Mouse (Mus musculus): ENCODE data around the gene Rapgef2. TPM values are rescaled to one million over a fixed set of nuclear protein-coding genes. Genes with fewer than 3 reads are reported as not detected.

Gene Rapgef2
- polyA plus RNA-seq, 1 experiment from 2014 or later, result 7.3 TPM

GRCm38 (mm10) chr3:79297281-79297680 is 11.0 kb upstream of the Rapgef2 start:
- H3K9ac ChIP-seq, result no peak overlapping the region
- H3K27ac ChIP-seq (replicated peaks), result no peak overlapping the region
- H3K27me3 ChIP-seq, result no peaks in the 10 kb centered on the region
- H3K4me1 ChIP-seq, result no peaks in the 10 kb centered on the region
- no peak overlapping the region for H3K4me3 ChIP-seq (replicated peaks)
- no peaks in the 10 kb centered on the region for H3K36me3 ChIP-seq
- 79% methylated on average over 4 of the region's 4 CpGs for WGBS
- ATAC-seq (ENCODE audit: insufficient number of reproducible peaks, low FRiP score, low TSS enrichment, low read depth), result no peak
- H3K4me2 ChIP-seq (replicated peaks), result no peak overlapping the region
- no peaks in the 10 kb centered on the region for H3K9me3 ChIP-seq (replicated peaks)

DNA sequence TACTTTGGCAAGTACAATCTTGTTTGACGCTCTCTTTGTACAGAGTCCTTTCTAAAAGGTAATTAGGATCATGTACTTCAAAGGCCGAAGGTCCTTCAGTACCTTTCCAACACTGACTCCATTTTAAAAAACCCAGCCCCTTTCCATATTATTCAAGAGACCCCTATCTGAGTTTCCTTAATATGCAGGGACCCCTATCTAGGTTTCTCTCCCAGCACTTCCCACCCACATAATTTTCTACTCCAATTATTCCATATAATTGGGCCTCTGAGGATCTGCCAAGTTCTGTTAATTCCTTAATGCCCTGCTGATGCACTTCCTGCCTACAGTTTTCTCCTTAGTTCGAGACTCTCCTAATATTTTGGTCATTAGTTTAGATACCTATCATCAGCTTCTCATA is 10.3 kb upstream of the Rapgef2 start:
- Histone ChIP-seq H3K9me3 (replicated peaks) (no peaks in the 10 kb centered on the region), H3K36me3 (no peaks in the 10 kb centered on the region), H3K4me2 (replicated peaks) (no peak overlapping the region), H3K27ac (replicated peaks) (no peak overlapping the region), H3K27me3 (no peaks in the 10 kb centered on the region), H3K4me1 (no peaks in the 10 kb centered on the region), H3K4me3 (replicated peaks) (no peak overlapping the region), H3K9ac (no peak overlapping the region)
- no peak for ATAC-seq (ENCODE audit: insufficient number of reproducible peaks, low FRiP score, low TSS enrichment, low read depth)
- 69% methylated on average over 3 of the region's 3 CpGs for WGBS

DNA sequence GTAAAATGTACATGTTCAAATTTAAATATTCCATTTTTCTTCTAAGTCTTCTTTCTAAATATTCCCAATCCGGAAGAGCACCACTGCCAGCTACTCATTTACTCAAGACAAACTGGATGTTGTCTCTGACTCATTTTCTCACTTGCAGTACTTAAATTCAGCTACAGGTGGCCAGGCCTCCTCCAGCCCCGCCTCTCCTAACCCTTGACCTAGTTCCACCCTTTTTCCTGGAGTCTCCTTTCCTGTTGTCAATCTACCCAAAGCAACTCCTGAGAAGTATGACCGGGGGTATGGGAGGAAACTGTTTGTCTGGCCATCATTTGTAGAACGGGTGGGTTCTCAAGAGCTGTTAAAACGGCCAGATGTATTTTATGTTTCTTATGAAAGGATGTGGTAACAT is 9.7 kb upstream of the Rapgef2 start:
- H3K9me3 ChIP-seq (replicated peaks), result no peaks in the 10 kb centered on the region
- H3K27me3 ChIP-seq, result no peaks in the 10 kb centered on the region
- no peaks in the 10 kb centered on the region for H3K4me1 ChIP-seq
- 63% methylated on average over 5 of the region's 5 CpGs for WGBS
- no peak overlapping the region for H3K4me3 ChIP-seq (replicated peaks)
- H3K36me3 ChIP-seq, result no peaks in the 10 kb centered on the region
- H3K9ac ChIP-seq, result no peak overlapping the region
- H3K27ac ChIP-seq (replicated peaks), result no peak overlapping the region
- H3K4me2 ChIP-seq (replicated peaks), result no peak overlapping the region
- ATAC-seq (ENCODE audit: insufficient number of reproducible peaks, low FRiP score, low TSS enrichment, low read depth), result no peak

- H3K4me2 ChIP-seq (replicated peaks), result no peak overlapping the region
- 90% methylated on average over 3 of the region's 3 CpGs for WGBS
- no peaks in the 10 kb centered on the region for H3K9me3 ChIP-seq (replicated peaks)
- H3K27me3 ChIP-seq, result no peaks in the 10 kb centered on the region
- H3K4me1 ChIP-seq, result no peaks in the 10 kb centered on the region
- no peak overlapping the region for H3K4me3 ChIP-seq (replicated peaks)
- ATAC-seq (ENCODE audit: insufficient number of reproducible peaks, low FRiP score, low TSS enrichment, low read depth), result no peak
- no peak overlapping the region for H3K27ac ChIP-seq (replicated peaks)
- H3K36me3 ChIP-seq, result no peaks in the 10 kb centered on the region
- no peak overlapping the region for H3K9ac ChIP-seq
Observed at GRCm38 (mm10) chr3:79294701-79295100, 8.4 kb upstream of the Rapgef2 start.

- ATAC-seq (ENCODE audit: insufficient number of reproducible peaks, low FRiP score, low TSS enrichment, low read depth), result no peak
- Histone ChIP-seq H3K9ac (no peak overlapping the region), H3K9me3 (replicated peaks) (no peaks in the 10 kb centered on the region), H3K4me1 (no peaks in the 10 kb centered on the region), H3K27me3 (no peaks in the 10 kb centered on the region), H3K4me3 (replicated peaks) (no peak overlapping the region), H3K36me3 (no peaks in the 10 kb centered on the region), H3K27ac (replicated peaks) (no peak overlapping the region), H3K4me2 (replicated peaks) (no peak overlapping the region)
- WGBS, result 51% methylated on average over 4 of the region's 4 CpGs
Observed at GRCm38 (mm10) chr3:79293023-79293422, 6.7 kb upstream of the Rapgef2 start.

DNA sequence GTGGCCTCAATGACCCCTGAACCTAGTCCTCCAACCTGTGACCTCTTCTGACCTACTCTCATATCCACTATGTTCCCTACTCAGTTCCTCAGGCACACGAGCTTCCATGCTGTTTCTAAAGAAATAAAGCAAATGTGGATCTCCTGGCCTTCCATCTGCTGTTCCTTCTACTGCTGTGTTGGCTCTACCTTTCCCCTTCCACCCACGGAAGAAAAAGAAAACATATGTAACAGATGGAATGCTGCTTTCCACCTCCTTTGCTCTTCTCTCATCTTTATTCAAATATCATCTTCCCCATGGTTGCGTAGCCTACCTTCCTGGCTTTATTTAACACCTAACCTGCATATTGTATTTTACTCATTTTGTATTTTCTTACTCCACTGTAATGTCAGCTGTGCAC is 2.7 kb upstream of the Rapgef2 start:
- ATAC-seq (ENCODE audit: insufficient number of reproducible peaks, low FRiP score, low TSS enrichment, low read depth), result no peak
- Histone ChIP-seq H3K4me3 (replicated peaks) (no peak overlapping the region), H3K27ac (replicated peaks) (no peak overlapping the region), H3K4me2 (replicated peaks) (no peak overlapping the region), H3K9me3 (replicated peaks) (no peaks in the 10 kb centered on the region), H3K9ac (no peak overlapping the region), H3K36me3 (no peaks in the 10 kb centered on the region), H3K4me1 (peaks cover 16% of the 10 kb centered on the region), H3K27me3 (no peaks in the 10 kb centered on the region)
- 68% methylated on average over 3 of the region's 3 CpGs for WGBS

- ATAC-seq (ENCODE audit: insufficient number of reproducible peaks, low FRiP score, low TSS enrichment, low read depth), result no peak
Observed at GRCm38 (mm10) chr3:79287699-79288458, 1.6 kb upstream of the Rapgef2 start.

GRCm38 (mm10) chr3:79287108-79287576 is 825 bp upstream of the Rapgef2 start:
- Histone ChIP-seq H3K36me3 (no peaks in the 10 kb centered on the region), H3K9ac (peak overlapping the region; percentile 78), H3K9me3 (replicated peaks) (no peaks in the 10 kb centered on the region), H3K4me3 (replicated peaks) (peak overlapping the region; percentile 87), H3K4me2 (replicated peaks) (peak overlapping the region; percentile 71), H3K4me1 (peaks cover 34% of the 10 kb centered on the region), H3K27ac (replicated peaks) (peak overlapping the region; percentile 97), H3K27me3 (no peaks in the 10 kb centered on the region)
- 1% methylated on average over 57 of the region's 60 CpGs for WGBS
- ATAC-seq (ENCODE audit: insufficient number of reproducible peaks, low FRiP score, low TSS enrichment, low read depth), result peak; percentile 98

More at GRCm38 (mm10) chr3:79287699-79288458, 1.6 kb upstream of the Rapgef2 start:
- H3K4me2 ChIP-seq (replicated peaks), result peak overlapping the region; percentile 71
- 14% methylated on average over 17 of the region's 17 CpGs for WGBS
- no peaks in the 10 kb centered on the region for H3K9me3 ChIP-seq (replicated peaks)
- peaks cover 27% of the 10 kb centered on the region for H3K4me1 ChIP-seq
- no peaks in the 10 kb centered on the region for H3K27me3 ChIP-seq
- peak overlapping the region; percentile 76 for H3K27ac ChIP-seq (replicated peaks)
- H3K9ac ChIP-seq, result peak overlapping the region; percentile 72
- H3K4me3 ChIP-seq (replicated peaks), result peak overlapping the region; percentile 87
- H3K36me3 ChIP-seq, result no peaks in the 10 kb centered on the region

GRCm38 (mm10) chr3:79286031-79286375 is 314 bp downstream of the Rapgef2 start:
- no peaks in the 10 kb centered on the region for H3K36me3 ChIP-seq
- no peaks in the 10 kb centered on the region for H3K9me3 ChIP-seq (replicated peaks)
- H3K4me2 ChIP-seq (replicated peaks), result peak overlapping the region; percentile 71
- no peak for ATAC-seq (ENCODE audit: insufficient number of reproducible peaks, low FRiP score, low TSS enrichment, low read depth)
- H3K4me3 ChIP-seq (replicated peaks), result peak overlapping the region; percentile 87
- H3K9ac ChIP-seq, result peak overlapping the region; percentile 78
- peak overlapping the region; percentile 97 for H3K27ac ChIP-seq (replicated peaks)
- no peaks in the 10 kb centered on the region for H3K27me3 ChIP-seq
- H3K4me1 ChIP-seq, result peaks cover 39% of the 10 kb centered on the region
- 0% methylated on average over 10 of the region's 10 CpGs for WGBS

DNA sequence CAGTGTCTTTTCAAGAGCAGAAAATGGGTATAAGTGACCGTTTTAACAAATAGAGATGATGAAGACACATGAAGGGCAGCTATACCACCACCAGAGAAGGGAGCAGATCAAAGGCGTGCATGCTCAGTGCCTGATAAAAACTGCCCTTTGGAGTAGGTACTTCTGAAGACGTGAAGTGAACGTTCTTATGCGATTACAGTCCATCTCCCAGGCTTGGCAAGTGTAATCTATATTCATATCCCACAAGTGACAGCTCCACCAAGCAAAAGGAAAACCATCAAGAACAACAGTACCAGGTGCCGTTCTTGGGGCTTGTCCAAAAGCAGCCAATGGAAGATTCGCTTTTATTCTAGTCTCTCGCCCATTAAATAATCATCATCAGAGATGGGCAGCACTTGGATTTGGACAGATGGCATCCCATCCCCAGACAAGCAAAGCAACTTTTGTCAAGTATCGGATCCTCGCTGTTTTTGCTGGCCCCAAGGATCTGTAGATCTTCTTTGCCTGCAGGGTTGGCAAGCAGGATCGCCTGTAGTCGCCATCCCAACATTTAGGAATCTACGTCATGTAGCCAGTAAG is 1.1 kb downstream of the Rapgef2 start:
- Histone ChIP-seq H3K4me3 (replicated peaks) (peak overlapping the region; percentile 87), H3K4me1 (peaks cover 39% of the 10 kb centered on the region), H3K27me3 (no peaks in the 10 kb centered on the region), H3K9ac (no peak overlapping the region; the same call in none of the 2 replicates), H3K4me2 (replicated peaks) (peak overlapping the region; percentile 71), H3K9me3 (replicated peaks) (no peaks in the 10 kb centered on the region), H3K27ac (replicated peaks) (no peak overlapping the region), H3K36me3 (no peaks in the 10 kb centered on the region)
- 50% methylated on average over 13 of the region's 13 CpGs for WGBS
- ATAC-seq (ENCODE audit: insufficient number of reproducible peaks, low FRiP score, low TSS enrichment, low read depth), result no peak

GRCm38 (mm10) chr3:79283976-79284375 is 2.3 kb downstream of the Rapgef2 start:
- no peak for ATAC-seq (ENCODE audit: insufficient number of reproducible peaks, low FRiP score, low TSS enrichment, low read depth)
- Histone ChIP-seq H3K9me3 (replicated peaks) (no peaks in the 10 kb centered on the region), H3K4me1 (peaks cover 39% of the 10 kb centered on the region), H3K4me3 (replicated peaks) (no peak overlapping the region), H3K27me3 (no peaks in the 10 kb centered on the region), H3K27ac (replicated peaks) (0 out of 2 replicates have a peak overlapping the region, but pooled peaks have one; percentile 40), H3K36me3 (no peaks in the 10 kb centered on the region), H3K4me2 (replicated peaks) (peak overlapping the region; percentile 71; the same call in 1 of the 2 replicates), H3K9ac (no peak overlapping the region)
- 27% methylated on average over 3 of the region's 3 CpGs for WGBS
